9 mouse cellular contexts compared by ENCODE assay signal in genomic region chr3:107550409-107551049, GRCm38 (mm10). TPM values are rescaled to one million over a fixed set of nuclear protein-coding genes. Genes with fewer than 3 reads are reported as not detected.
DNase-seq lines count a peak whose midpoint lies in the region; ATAC-seq and TF ChIP-seq lines count a peak whose summit lies in the region.
"Had no signal": no experiment of that assay in that cellular context is flagged by ENCODE, and none has a peak within 500 bp of the region (broad histone marks: within the 10 kb centered on the region; RNA-seq: fewer than 3 reads in every experiment).

No protein-coding gene starts in this region.

- no peak overlapping the region for H3K27ac ChIP-seq in hindbrain, embryonic 10.5 days
- no peak overlapping the region for H3K27ac ChIP-seq in hindbrain, embryonic 13.5 days
- H3K27ac ChIP-seq in CH12.LX (ENCODE audit: insufficient read depth, low read depth): no peak overlapping the region
- H3K27ac ChIP-seq in forebrain, embryonic 11.5 days (ENCODE audit: low read depth, low read length): no peak overlapping the region
- no peak overlapping the region for H3K27ac ChIP-seq in midbrain, embryonic 11.5 days (ENCODE audit: low read depth, low read length)
- H3K27ac ChIP-seq: lung, embryonic 15.5 days had no signal

- H3K27me3 ChIP-seq in hindbrain, embryonic 10.5 days (ENCODE audit: insufficient read depth, poor library complexity, severe bottlenecking): no peaks in the 10 kb centered on the region; the same call in 1 of the 2 replicates
- peaks cover 24% of the 10 kb centered on the region for H3K27me3 ChIP-seq in hindbrain, embryonic 13.5 days
- H3K27me3 ChIP-seq in CH12.LX (replicated peaks): peaks cover 13% of the 10 kb centered on the region
- H3K27me3 ChIP-seq in forebrain, embryonic 11.5 days (ENCODE audit: control insufficient read depth, insufficient read depth, low read length): no peaks in the 10 kb centered on the region
- H3K27me3 ChIP-seq in midbrain, embryonic 11.5 days (ENCODE audit: control insufficient read depth, insufficient read depth, low read length): no peaks in the 10 kb centered on the region
- H3K27me3 ChIP-seq: lung, embryonic 15.5 days had no signal

- peak; percentile 63 for TF ChIP-seq RAD21 in CH12.LX (IDR thresholded peaks at IDR 0.05; ENCODE audit: low read depth, low read length)

- dilution Hi-C loops in CH12.LX (cut with MboI; ENCODE audit: extremely low pct_ligation_motif_present, extremely low pct_unique_long_range_greater_than_20kb, low sequenced_read_pairs): no loop called here

- in situ Hi-C loops in CH12.LX (cut with MboI; ENCODE audit: low pct_ligation_motif_present, low pct_unique_long_range_greater_than_20kb, low sequenced_read_pairs): no loop called here

- H3K9ac ChIP-seq in hindbrain, embryonic 13.5 days: no peak overlapping the region
- no peak overlapping the region for H3K9ac ChIP-seq in CH12.LX (ENCODE audit: insufficient read depth, low read depth)
- H3K9ac ChIP-seq in forebrain, embryonic 11.5 days (ENCODE audit: low read length): no peak overlapping the region
- no peak overlapping the region for H3K9ac ChIP-seq in midbrain, embryonic 11.5 days (ENCODE audit: low read length)
- H3K9ac ChIP-seq: lung, embryonic 15.5 days had no signal

- peaks cover 19% of the 10 kb centered on the region for H3K4me1 ChIP-seq in hindbrain, embryonic 10.5 days (replicated peaks)
- H3K4me1 ChIP-seq in hindbrain, embryonic 13.5 days (replicated peaks): peaks cover 33% of the 10 kb centered on the region
- peaks cover 0 to 4% of the 10 kb centered on the region in 2 experiments; a peak in 1 of 4 replicates for H3K4me1 ChIP-seq in CH12.LX (ENCODE audit: control insufficient read depth in 1 of 2, insufficient read depth in 2 of 2)
- H3K4me1 ChIP-seq in forebrain, embryonic 11.5 days (replicated peaks; ENCODE audit: control insufficient read depth, insufficient read depth, low read length): no peaks in the 10 kb centered on the region
- H3K4me1 ChIP-seq in midbrain, embryonic 11.5 days (ENCODE audit: control insufficient read depth, insufficient read depth, low read length): no peaks in the 10 kb centered on the region
- H3K4me1 ChIP-seq: lung, embryonic 15.5 days had no signal

- H3K9me3 ChIP-seq in hindbrain, embryonic 10.5 days: no peaks in the 10 kb centered on the region
- no peaks in the 10 kb centered on the region for H3K9me3 ChIP-seq in hindbrain, embryonic 13.5 days
- H3K9me3 ChIP-seq in CH12.LX (replicated peaks; ENCODE audit: low read length): no peaks in the 10 kb centered on the region
- H3K9me3 ChIP-seq in forebrain, embryonic 11.5 days (ENCODE audit: control insufficient read depth, low read length): no peaks in the 10 kb centered on the region
- H3K9me3 ChIP-seq in midbrain, embryonic 11.5 days (ENCODE audit: control insufficient read depth, low read length): no peaks in the 10 kb centered on the region
- H3K9me3 ChIP-seq: lung, embryonic 15.5 days had no signal

- no peak for TF ChIP-seq POLR2A in CH12.LX (IDR thresholded peaks at IDR 0.05; ENCODE audit: low read depth, low read length)

- 75% methylated on average over 17 of the region's 17 CpGs for WGBS in hindbrain, embryonic 10.5 days
- WGBS in hindbrain, embryonic 13.5 days: 76% methylated on average over 17 of the region's 17 CpGs
- 73% methylated on average over 17 of the region's 17 CpGs for WGBS in forebrain, embryonic 11.5 days
- WGBS in midbrain, embryonic 11.5 days: 73% methylated on average over 17 of the region's 17 CpGs

- H3K79me2 ChIP-seq in CH12.LX (replicated peaks; ENCODE audit: control insufficient read depth, extremely low read depth, insufficient read depth, poor library complexity, severe bottlenecking): no peaks in the 10 kb centered on the region

- no peak overlapping the region for H3K4me2 ChIP-seq in hindbrain, embryonic 13.5 days
- no peak overlapping the region for H3K4me2 ChIP-seq in CH12.LX (ENCODE audit: insufficient read depth, low read depth, poor library complexity, severe bottlenecking)
- H3K4me2 ChIP-seq in forebrain, embryonic 11.5 days (ENCODE audit: low read depth, low read length, severe bottlenecking): no peak overlapping the region
- no peak overlapping the region for H3K4me2 ChIP-seq in midbrain, embryonic 11.5 days
- H3K4me2 ChIP-seq: lung, embryonic 15.5 days had no signal

- no peak overlapping the region for H3K4me3 ChIP-seq in hindbrain, embryonic 10.5 days
- H3K4me3 ChIP-seq in hindbrain, embryonic 13.5 days: no peak overlapping the region
- H3K4me3 ChIP-seq in CH12.LX (replicated peaks in 1 of 3; ENCODE audit: low read depth in 2 of 3, low read length in 2 of 3, poor library complexity in 1 of 3): no peak overlapping the region
- no peak overlapping the region for H3K4me3 ChIP-seq in forebrain, embryonic 11.5 days (ENCODE audit: low read depth, low read length)
- H3K4me3 ChIP-seq in midbrain, embryonic 11.5 days (ENCODE audit: low read depth, low read length): no peak overlapping the region
- H3K4me3 ChIP-seq: lung, embryonic 15.5 days had no signal

- TF ChIP-seq CTCF in CH12.LX (conservative IDR thresholded peaks at IDR 0.05 in 1 of 2, IDR thresholded peaks at IDR 0.05 in 1 of 2; ENCODE audit: low read depth in 2 of 2, low read length in 2 of 2): peak; percentile 42 to 82

- DNase-seq in hindbrain, embryonic 10.5 days (ENCODE audit: low spot score): peak; percentile 67
- peak; percentile 65 for DNase-seq in CH12.LX (ENCODE audit: extremely low read depth)
- peak; percentile 91 for DNase-seq in brain, adult 2 months (ENCODE audit: low read depth, low spot score)
- DNase-seq in forebrain, embryonic 11.5 days (ENCODE audit: low spot score): peak; percentile 84
- DNase-seq in layer of hippocampus, postnatal 14 days (ENCODE audit: low spot score in 2 of 2): peak; percentile 50 to 59
- DNase-seq in midbrain, embryonic 11.5 days (ENCODE audit: low spot score, missing footprints): peak; percentile 93
- DNase-seq in yolk sac, embryonic 10.5 days (ENCODE audit: low spot score): no peak

- no peaks in the 10 kb centered on the region for H3K36me3 ChIP-seq in hindbrain, embryonic 10.5 days
- H3K36me3 ChIP-seq in hindbrain, embryonic 13.5 days: no peaks in the 10 kb centered on the region
- H3K36me3 ChIP-seq in CH12.LX (replicated peaks in 1 of 2; ENCODE audit: control insufficient read depth in 1 of 2, insufficient read depth in 1 of 2, low read length in 1 of 2): no peaks in the 10 kb centered on the region
- H3K36me3 ChIP-seq in forebrain, embryonic 11.5 days (ENCODE audit: control insufficient read depth, insufficient read depth, low read length): no peaks in the 10 kb centered on the region
- H3K36me3 ChIP-seq in midbrain, embryonic 11.5 days (ENCODE audit: control insufficient read depth, insufficient read depth, low read length): no peaks in the 10 kb centered on the region
- H3K36me3 ChIP-seq: lung, embryonic 15.5 days had no signal

- ATAC-seq in hindbrain, embryonic 13.5 days (ENCODE audit: low FRiP score): no peak
- 0 out of 2 replicates have a peak, but pooled peaks have one; percentile 55 for ATAC-seq in forebrain, embryonic 11.5 days (replicated peaks; ENCODE audit: low FRiP score)
- peak; percentile 52; the same call in 1 of the 2 replicates for ATAC-seq in midbrain, embryonic 11.5 days (ENCODE audit: low FRiP score)

- no peak for TF ChIP-seq EP300 in CH12.LX (IDR thresholded peaks at IDR 0.05; ENCODE audit: low read length)

TF ChIP-seq in CH12.LX, 34 proteins besides CTCF, POLR2A, EP300 and RAD21:
- TF ChIP-seq POLR2AphosphoS2 (IDR thresholded peaks at IDR 0.05; ENCODE audit: low read depth, low read length) (no peak), IRF4 (IDR thresholded peaks at IDR 0.05; ENCODE audit: low read depth, low read length) (0 out of 2 replicates have a peak, but pooled peaks have one; percentile 13), JUN (IDR thresholded peaks at IDR 0.05; ENCODE audit: insufficient read depth, low read depth, low read length) (no peak), ELF1 (IDR thresholded peaks at IDR 0.05; ENCODE audit: low read depth, low read length) (no peak), SMC3 (IDR thresholded peaks at IDR 0.05; ENCODE audit: low read depth, low read length) (peak; percentile 64), MYC (IDR thresholded peaks at IDR 0.05; ENCODE audit: low read depth, low read length) (no peak), ZC3H11A (IDR thresholded peaks at IDR 0.05; ENCODE audit: low read depth, low read length) (peak; percentile 8; the same call in 1 of the 2 replicates)

RNA-seq across cellular contexts. Expression of gene Ubl4b, which starts 4.3 kb away (rescaled TPM):
- polyA plus RNA-seq in hindbrain, embryonic 10.5 days (2016; fragmentation: Nextera tagmentation; extraction: Ambion mirVana): not detected in 2 replicates
- polyA plus RNA-seq in hindbrain, embryonic 13.5 days (2015; fragmentation: Nextera tagmentation; extraction: Ambion mirVana): not detected in 2 replicates
- total RNA-seq in CH12.LX (2012; rRNA removed) (not detected in 2 replicates), CH12.LX (2014; rRNA removed) (not detected in 2 replicates)
- not detected in 2 replicates for polyA plus RNA-seq in CH12.LX (2012; ENCODE audit: insufficient read length, low read depth)
- polyA plus RNA-seq in forebrain, embryonic 11.5 days (2014; fragmentation: Nextera tagmentation; extraction: Ambion mirVana): not detected in 2 replicates
- total RNA-seq in layer of hippocampus, postnatal 14 days (2021): not detected
- not detected in 2 replicates for polyA plus RNA-seq in midbrain, embryonic 11.5 days (2014; fragmentation: Nextera tagmentation; extraction: Ambion mirVana)
- polyA plus RNA-seq: lung, embryonic 15.5 days had no signal

RNA-seq across cellular contexts. Expression of gene Slc6a17, which starts 32.7 kb away (rescaled TPM):
- polyA plus RNA-seq in hindbrain, embryonic 10.5 days (2016; fragmentation: Nextera tagmentation; extraction: Ambion mirVana): 2.7 and 3.2 TPM in 2 replicates
- polyA plus RNA-seq in hindbrain, embryonic 13.5 days (2015; fragmentation: Nextera tagmentation; extraction: Ambion mirVana): 10.0 and 10.6 TPM in 2 replicates
- not detected in 2 replicates for total RNA-seq in CH12.LX (2012; rRNA removed)
- total RNA-seq in CH12.LX (2014; rRNA removed): not detected in 2 replicates
- not detected in 2 replicates for polyA plus RNA-seq in CH12.LX (2012; ENCODE audit: insufficient read length, low read depth)
- 3.0 and 3.6 TPM in 2 replicates for polyA plus RNA-seq in forebrain, embryonic 11.5 days (2014; fragmentation: Nextera tagmentation; extraction: Ambion mirVana)
- 100 to 1,000 TPM; 281 to 304 TPM for total RNA-seq in layer of hippocampus, postnatal 14 days (2021)
- 1.8 and 1.9 TPM in 2 replicates for polyA plus RNA-seq in midbrain, embryonic 11.5 days (2014; fragmentation: Nextera tagmentation; extraction: Ambion mirVana)

RNA-seq across cellular contexts. Expression of gene Alx3, which starts 44.3 kb away (rescaled TPM):
- 2.7 and 7.1 TPM in 2 replicates for polyA plus RNA-seq in hindbrain, embryonic 10.5 days (2016; fragmentation: Nextera tagmentation; extraction: Ambion mirVana)
- 0.31 and 0.62 TPM in 2 replicates for polyA plus RNA-seq in hindbrain, embryonic 13.5 days (2015; fragmentation: Nextera tagmentation; extraction: Ambion mirVana)
- not detected in 2 replicates for total RNA-seq in CH12.LX (2012; rRNA removed)
- not detected in 2 replicates for total RNA-seq in CH12.LX (2014; rRNA removed)
- polyA plus RNA-seq in CH12.LX (2012; ENCODE audit: insufficient read length, low read depth): 0.29 TPM in 1 of 2 replicates, not detected in the other
- polyA plus RNA-seq in forebrain, embryonic 11.5 days (2014; fragmentation: Nextera tagmentation; extraction: Ambion mirVana): 14.7 and 16.9 TPM in 2 replicates
- total RNA-seq in layer of hippocampus, postnatal 14 days (2021): under 1 TPM; 0.69 to 0.85 TPM
- 2.8 and 3.3 TPM in 2 replicates for polyA plus RNA-seq in midbrain, embryonic 11.5 days (2014; fragmentation: Nextera tagmentation; extraction: Ambion mirVana)
